Mouse (Mus musculus): Measurements from ENCODE around the gene Lmtk3.

Gene Lmtk3

DNA sequence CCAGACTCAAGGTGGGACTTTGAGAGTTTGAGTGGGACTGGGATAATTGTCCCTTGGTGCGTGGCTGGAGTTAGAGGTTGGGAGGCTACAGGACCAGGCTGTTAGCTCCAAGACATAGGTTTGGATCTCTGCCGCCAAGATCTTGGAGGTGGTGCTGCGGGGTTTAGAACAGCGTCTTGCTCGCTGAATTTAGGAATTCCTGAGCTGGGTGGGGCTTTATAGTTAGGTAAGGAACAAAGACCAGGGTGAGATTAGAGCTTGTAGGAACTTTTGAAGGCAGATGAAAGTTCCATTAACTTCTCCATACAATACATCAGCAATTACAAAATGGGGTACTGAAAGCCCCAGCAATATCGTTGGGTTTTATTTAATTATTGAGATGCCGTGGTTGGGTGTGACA, 16.5 kb downstream of the Lmtk3 start:
- in situ Hi-C loops (cut with MboI; ENCODE audit: low pct_unique_long_range_greater_than_20kb in 1 of 2, low sequenced_read_pairs in 2 of 2, unreplicated experiment in 1 of 2), result no loop called here

DNA sequence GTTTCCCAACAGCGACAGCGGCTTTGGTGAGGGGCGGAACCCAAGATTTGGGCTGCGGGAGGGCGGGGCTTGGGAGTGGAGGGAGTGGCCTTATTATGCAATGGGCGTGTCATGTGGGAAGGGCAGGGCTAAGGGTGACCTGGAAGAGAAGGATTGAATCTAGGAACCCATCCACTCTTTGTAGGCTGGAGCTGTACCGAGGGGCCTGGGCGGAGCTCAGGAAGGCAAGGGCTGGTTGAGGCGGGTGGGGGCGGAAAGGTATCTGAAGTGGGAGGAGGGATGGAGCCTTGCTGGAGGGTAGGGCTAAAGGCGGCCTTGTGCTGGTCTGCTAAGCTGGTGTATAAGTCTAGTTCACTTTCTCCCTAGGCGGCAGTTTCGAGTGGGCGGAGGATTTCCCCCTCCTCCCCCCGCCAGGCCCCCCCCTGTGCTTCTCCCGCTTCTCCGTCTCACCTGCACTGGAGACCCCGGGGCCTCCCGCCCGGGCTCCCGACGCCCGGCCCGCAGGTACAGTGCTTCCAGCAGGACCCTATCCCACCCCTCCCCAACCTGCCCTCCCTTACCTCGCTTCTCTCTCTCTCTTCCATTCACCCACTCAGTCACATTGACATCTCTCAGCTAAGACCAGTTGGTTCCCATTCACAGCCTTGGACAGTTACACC, 17.1 kb downstream of the Lmtk3 start:
- in situ Hi-C loops (cut with MboI; ENCODE audit: low pct_unique_long_range_greater_than_20kb in 1 of 2, low sequenced_read_pairs in 2 of 2, unreplicated experiment in 1 of 2), result no loop called here

DNA sequence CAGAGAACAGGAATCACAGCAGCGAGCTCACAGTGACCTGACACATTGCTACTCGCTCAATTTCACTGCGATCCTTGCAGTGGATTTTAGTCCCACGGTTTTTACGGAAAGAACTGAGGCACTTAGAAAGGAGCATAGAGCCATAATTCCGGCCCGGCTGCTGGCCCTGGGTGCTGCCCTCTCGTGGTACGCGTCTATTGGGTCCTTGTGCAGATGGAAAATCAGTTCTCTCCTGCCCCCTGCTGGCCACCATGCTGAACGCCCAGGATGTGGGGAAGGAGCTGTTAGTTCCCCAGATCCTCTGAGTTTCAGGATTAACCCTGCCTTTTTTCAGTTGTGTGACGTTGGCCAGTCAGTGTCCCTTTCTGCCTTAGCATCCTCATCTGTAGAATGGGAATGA, 17.8 kb downstream of the Lmtk3 start:
- in situ Hi-C loops (cut with MboI; ENCODE audit: low pct_unique_long_range_greater_than_20kb in 1 of 2, low sequenced_read_pairs in 2 of 2, unreplicated experiment in 1 of 2), result no loop called here

DNA sequence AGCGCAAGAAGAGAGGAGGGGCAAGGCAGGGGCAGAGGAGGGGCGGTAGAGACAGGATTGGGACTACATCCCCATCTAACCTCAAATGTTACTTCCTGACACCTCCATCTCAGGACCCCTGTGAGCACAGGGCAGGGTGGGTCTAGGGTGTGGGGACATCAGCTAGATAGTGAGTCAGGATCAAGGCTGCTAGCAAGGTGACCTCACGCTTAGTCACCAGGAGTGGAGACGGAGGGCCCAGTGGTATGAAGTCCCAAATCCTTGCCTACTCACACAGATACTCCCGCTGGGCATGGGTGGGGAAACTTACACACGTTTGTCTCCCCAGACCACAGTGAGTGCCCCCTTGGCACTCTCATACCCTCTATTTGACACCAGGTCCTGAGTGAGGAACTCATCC, 19.0 kb downstream of the Lmtk3 start:
- in situ Hi-C loops (cut with MboI; ENCODE audit: low pct_unique_long_range_greater_than_20kb in 1 of 2, low sequenced_read_pairs in 2 of 2, unreplicated experiment in 1 of 2), result no loop called here

DNA sequence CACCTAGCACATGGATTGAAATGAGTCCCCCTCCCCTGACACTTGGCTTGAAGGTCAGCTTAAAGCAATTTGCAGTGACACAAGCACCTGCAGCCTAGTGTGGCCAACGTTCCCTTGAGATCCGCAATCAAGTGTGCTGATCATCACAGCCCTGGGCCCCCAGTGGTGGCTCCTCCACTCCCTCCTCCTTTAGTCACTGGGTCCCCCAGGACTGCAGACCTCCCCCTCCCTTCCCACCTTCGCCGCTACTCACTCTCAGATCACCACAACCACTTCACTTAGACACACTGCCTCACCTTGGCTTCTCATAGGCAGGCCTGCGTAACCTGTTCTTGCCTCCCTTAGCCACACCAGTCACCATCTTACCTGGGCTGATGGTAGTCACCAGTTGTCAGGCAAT, 22.4 kb downstream of the Lmtk3 start:
- in situ Hi-C loops (cut with MboI; ENCODE audit: low pct_unique_long_range_greater_than_20kb in 1 of 2, low sequenced_read_pairs in 2 of 2, unreplicated experiment in 1 of 2), result loop anchor here (5.0 kb wide), 1 partner anchor 74 kb away; no protein-coding TSS in a partner anchor

DNA sequence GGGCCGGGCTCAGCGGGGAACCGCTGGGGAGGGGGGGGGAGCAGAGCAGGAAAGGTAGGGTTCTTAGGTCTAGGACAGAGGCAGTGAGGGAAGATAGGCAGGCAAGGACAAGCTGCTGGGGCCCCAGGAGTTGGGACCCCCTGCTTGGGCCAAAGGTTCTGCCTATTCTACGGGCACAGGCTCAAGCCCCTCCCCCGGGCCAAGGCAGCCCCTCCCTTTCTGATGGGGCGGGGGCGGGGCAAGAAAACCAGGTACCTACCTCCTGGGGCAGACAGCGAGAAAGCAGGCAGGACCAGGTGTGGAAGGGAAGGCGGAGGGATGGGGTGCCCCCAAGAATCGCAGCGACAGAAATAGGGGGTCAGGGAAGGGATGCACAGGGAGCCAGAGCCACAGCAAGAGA, 24.9 kb downstream of the Lmtk3 start:
- in situ Hi-C loops (cut with MboI; ENCODE audit: low pct_unique_long_range_greater_than_20kb in 1 of 2, low sequenced_read_pairs in 2 of 2, unreplicated experiment in 1 of 2), result loop anchor here (5.0 kb wide), 1 partner anchor 76 kb away; no protein-coding TSS in a partner anchor

DNA sequence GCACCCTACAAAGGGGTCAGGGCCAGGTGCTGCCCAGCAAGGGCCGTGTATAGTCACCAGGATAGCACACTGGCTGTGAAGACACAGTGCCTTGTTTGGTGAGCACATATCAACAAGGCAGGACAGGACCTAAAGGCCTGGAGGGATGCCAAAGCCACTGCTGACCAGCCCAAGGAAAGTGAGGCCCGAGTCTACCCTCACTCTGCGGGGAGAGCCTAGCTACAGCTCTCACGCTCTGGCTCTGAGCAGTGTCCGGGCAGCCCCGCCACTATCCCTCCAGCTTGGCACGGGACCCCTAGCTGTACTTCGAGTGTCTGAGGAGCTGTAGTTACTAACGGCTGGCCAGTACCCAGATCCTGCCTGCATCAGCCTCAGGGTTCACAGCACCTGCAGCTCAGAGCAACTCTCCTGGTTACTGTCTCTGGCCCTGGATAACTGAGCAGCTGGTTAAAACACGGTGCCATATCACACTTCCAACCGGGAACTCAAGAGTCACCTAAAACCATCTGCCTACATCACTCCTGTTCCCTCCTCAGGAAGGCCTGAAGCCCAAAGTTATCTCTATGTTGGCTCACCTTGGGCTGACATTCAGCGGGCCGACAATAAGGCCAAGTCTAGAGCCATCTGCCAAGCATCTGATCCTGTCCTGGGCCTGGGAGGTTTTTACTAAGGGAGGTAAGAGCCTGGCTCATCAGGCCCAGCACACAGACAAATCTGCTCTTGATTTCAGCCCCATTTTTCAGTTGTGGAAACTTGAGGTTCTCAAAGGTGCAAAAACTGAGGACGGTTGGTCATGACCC, 25.9 kb downstream of the Lmtk3 start:
- in situ Hi-C loops (cut with MboI; ENCODE audit: low pct_unique_long_range_greater_than_20kb in 1 of 2, low sequenced_read_pairs in 2 of 2, unreplicated experiment in 1 of 2), result loop anchor here (5.0 kb wide), 1 partner anchor 77 kb away; no protein-coding TSS in a partner anchor

DNA sequence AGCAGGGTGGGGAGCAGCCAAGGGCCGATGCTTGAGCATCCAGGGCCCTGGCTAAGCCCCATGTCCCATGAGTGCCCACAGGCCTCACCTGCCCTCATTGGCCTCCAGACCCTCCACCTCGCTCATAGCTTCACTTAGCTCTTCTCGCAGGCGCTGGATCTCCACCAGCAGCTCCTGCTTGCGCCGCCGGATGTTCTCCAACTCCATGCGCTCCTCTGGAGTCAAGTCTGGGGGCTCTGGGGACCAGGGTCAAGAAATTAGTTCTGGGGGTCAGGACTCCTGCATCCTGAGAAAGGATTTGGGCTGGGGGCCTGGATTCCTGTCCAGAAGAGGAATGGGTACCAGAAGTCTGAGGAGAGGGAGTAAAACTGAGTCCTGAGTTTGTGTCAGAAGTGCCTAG, 29.4 kb downstream of the Lmtk3 start:
- in situ Hi-C loops (cut with MboI; ENCODE audit: low pct_unique_long_range_greater_than_20kb in 1 of 2, low sequenced_read_pairs in 2 of 2, unreplicated experiment in 1 of 2), result no loop called here

DNA sequence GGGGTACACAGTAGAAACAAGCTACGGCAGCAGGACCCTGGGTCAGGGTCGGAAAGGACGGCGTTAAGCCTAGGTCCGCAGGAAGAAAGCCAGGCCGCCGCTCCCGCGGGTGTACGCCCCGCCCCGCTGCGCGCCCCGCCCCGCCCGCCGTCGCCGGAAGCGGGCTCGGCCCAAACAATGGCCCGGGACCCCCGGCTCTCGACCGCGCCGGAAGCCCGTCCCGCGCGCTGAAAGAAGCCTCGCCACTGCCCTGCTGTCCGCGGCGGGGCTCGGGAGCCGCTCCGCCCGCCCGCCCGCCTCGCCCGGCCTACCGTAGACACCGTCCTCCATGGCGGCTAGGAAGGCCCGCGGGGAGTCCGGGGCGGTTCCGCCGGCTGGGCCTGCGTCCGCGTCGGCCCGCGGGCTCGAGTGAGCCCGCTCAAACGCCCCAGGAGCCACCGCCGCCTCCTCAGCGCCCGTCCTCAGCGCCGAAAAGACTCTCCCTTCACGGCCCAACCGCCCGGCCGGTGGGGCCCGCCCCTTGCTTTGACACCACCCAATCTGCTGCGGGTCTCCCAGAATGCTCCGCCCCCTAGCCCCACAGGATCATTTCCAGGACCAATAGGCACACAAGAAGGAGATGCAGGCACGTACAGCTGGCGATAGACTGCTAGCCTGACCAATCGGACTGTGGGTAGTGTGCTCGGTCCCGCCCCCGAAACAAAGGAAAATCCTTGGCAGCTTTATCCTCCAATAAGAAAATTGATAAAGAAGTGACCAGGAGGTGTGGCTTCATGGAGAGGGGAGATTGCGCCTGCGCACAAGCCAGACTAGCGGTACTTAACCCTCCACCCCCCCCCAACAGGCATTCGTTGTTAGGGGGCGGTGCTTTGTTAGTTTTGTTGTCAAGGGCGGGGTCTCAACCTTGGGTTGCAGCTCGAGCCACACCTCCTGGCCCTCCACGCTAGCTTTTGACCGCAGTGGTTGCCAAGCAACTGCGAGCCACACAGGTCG, 30.5 kb downstream of the Lmtk3 start, which contains the start of gene Cyth2:
Cyth2 (minus strand) TSS at position 795 of the 993 bp plus-strand sequence.
- in situ Hi-C loops (cut with MboI; ENCODE audit: low pct_unique_long_range_greater_than_20kb in 1 of 2, low sequenced_read_pairs in 2 of 2, unreplicated experiment in 1 of 2), result no loop called here

DNA sequence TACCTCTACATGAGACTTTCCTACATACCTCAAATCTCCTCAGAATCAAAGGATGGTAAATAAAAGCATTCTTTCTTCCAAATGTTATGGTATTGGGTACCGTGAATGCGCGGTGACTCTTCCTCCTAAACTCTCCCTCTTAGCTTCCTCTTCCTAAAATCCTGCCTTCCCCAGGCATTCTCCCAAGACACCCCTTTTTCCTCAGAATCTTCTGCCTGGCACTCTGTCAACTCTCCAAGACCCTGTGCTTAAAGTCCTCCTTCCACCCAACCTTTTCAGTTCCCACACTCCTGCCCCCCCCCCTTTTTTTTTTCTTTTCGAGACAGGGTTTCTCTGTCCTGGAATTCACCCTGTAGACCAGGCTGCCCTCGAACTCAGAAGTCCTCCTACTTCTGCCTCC, 31.3 kb downstream of the Lmtk3 start:
- in situ Hi-C loops (cut with MboI; ENCODE audit: low pct_unique_long_range_greater_than_20kb in 1 of 2, low sequenced_read_pairs in 2 of 2, unreplicated experiment in 1 of 2), result no loop called here

DNA sequence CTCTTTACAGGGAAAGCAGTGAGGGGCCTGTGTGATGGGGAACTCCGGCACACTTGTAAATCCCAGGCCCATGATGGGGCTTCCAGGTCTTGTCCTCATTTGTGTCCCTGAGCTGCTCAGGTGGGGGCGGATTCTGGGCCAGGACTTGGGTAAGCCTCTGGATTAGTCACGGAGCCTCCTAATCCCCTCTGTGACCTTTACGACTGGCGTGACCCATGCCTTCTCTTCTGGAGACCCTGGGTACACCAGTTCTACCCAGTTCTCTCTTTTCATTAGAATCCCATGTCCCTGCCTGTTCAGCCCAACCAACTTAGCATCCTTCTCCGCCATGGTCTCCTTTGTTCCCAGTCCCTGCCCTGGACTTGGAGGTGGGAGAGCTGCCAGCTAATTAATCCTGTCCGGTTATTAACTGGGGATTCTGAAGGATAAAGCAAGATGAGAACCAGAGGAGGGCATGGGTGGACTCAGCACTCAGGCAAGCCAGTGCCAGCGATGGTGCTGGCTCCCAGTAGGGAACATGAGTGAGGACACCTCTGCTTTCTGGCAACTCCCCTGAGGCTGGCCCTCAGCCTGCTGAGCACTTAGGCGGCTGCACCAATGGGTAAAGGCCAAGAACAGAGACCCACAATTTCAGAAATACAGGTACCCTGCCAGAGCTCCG, 31.9 kb downstream of the Lmtk3 start:
- in situ Hi-C loops (cut with MboI; ENCODE audit: low pct_unique_long_range_greater_than_20kb in 1 of 2, low sequenced_read_pairs in 2 of 2, unreplicated experiment in 1 of 2), result no loop called here

DNA sequence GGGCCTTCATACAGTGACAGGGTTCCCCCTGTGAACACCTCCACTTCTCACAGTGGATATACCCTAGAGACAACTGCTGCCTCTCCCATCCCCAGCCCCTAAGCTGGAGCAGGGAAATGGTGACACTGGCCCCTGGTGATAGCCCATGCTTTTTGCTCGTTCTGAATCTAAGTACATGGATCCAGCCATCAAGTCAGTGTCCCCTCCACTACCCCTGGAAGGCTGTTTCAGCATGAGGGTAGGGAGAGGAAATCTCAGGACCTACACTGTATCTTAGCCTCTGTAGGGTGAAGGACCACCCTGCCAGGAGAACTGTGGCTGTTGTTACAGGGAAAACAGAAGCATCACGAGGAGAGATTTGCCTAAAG, 32.4 kb downstream of the Lmtk3 start:
- in situ Hi-C loops (cut with MboI; ENCODE audit: low pct_unique_long_range_greater_than_20kb in 1 of 2, low sequenced_read_pairs in 2 of 2, unreplicated experiment in 1 of 2), result no loop called here

DNA sequence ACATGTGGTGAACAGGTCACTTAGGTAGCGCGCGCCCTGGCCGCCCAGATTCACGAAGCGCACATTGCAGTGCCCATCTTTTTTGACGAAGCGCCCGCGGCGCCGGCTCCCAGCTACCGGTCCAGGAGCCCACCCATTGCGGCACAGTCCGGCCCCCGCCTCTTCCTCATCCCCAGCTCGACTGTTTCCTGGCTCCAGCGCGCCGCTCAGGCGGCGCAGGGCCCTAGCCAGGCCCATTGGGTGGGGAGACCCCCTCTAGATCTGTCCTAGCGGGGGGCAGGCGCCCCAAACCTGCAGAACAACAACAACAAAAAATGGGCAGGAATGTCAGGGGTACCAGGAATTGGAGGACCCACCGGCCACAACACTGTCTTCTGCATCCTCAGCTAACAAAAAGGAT, 36.3 kb downstream of the Lmtk3 start:
- in situ Hi-C loops (cut with MboI; ENCODE audit: low pct_unique_long_range_greater_than_20kb in 1 of 2, low sequenced_read_pairs in 2 of 2, unreplicated experiment in 1 of 2), result no loop called here

DNA sequence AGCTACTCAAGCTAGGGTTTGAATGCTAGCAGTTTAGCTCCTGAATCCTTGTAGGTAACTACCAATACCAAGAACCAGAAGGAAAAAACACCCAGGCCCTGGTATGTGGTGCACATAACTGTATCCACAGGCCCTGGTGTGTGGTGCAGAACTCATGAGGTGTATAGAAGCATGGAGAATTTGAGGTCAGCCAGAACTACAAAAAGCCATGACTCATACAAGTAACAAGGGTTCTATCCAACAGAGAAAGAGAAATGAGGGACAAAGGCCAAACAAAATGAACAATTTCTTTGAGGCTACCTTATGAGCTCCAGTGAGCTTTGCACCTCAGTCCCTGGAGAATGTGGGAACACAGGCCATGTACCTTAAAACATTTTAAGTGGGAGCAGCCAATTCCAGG, 37.4 kb downstream of the Lmtk3 start:
- in situ Hi-C loops (cut with MboI; ENCODE audit: low pct_unique_long_range_greater_than_20kb in 1 of 2, low sequenced_read_pairs in 2 of 2, unreplicated experiment in 1 of 2), result no loop called here

DNA sequence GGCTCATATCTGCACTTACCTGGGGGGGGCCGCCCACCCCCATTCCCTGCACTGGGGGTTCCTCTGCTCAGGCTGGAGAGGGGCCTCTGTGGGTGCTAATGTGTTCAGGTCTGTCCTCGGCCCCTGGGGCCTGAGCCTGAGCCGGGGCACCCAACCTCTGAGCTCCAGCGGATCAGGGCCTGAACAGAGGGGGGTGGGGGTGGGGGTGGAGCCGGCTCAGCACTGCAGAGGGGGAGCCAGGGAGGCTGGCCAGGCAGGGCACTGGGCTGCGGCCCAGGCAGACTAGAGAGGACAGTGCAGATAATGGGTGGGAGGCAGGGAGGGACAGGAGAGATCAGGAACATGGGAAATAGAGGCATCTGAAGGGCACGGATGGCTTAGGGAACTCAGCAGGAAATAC, 41.1 kb downstream of the Lmtk3 start, which contains the start of gene Kcnj14:
Kcnj14 (minus strand) TSS at position 185 of the 400 bp plus-strand sequence.
- in situ Hi-C loops (cut with MboI; ENCODE audit: low pct_unique_long_range_greater_than_20kb in 1 of 2, low sequenced_read_pairs in 2 of 2, unreplicated experiment in 1 of 2), result no loop called here

DNA sequence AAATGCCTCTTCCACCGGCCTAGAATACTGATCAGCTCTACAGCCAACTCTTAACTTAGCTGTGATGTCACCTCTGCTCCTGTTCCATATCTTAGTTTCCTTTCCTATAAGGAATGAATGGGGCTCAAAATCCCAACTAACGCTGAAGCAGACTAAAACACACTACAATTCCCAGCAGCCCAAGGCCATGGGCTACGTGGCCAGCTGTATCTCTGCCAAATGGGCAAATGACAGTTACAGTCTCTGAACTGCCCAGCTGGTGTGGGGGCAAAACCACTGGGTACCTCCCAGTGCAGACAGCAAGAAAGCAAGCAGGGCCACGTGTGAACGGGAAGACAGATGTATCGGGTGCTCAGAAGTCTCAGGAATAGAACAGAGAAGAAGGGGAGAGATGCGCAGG, 43.1 kb downstream of the Lmtk3 start:
- in situ Hi-C loops (cut with MboI; ENCODE audit: low pct_unique_long_range_greater_than_20kb in 1 of 2, low sequenced_read_pairs in 2 of 2, unreplicated experiment in 1 of 2), result no loop called here

DNA sequence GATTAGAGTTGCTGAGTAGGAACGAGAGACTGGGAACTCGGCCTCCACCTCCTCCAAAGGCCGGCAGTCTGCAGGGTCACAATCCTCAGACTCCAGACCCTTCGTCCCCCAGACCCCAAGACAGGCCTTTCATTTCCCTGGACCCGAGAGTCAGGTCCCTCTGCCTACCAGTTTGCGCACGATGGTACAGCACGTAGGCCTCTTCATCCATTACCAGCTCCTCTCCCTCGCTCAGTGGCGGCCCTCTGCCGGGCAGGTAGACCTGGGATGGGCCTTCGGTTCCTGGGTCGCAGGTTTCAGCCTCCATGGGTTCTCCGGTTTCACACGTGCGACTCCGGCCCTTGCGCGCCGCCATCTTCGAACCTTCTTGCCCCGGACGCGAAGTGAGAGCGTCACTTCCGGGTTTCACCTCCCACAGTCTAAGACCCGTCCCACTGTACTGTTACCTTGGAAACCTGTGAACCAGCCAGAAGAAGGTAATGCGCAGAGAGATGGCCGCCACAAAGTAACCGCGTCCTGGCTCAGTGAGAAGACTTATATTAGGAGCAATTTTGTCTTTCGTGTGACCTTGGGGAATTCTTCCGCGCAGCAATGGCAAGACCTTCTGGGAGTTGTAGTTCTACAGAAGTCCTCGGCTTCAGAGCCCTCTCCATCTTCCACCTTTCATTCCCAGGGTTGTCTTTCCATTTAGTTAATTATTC, 47.0 kb downstream of the Lmtk3 start, which contains the start of gene Grwd1:
Grwd1 (minus strand) TSS at position 518 of the 701 bp plus-strand sequence.
- in situ Hi-C loops (cut with MboI; ENCODE audit: low pct_unique_long_range_greater_than_20kb in 1 of 2, low sequenced_read_pairs in 2 of 2, unreplicated experiment in 1 of 2), result no loop called here

DNA sequence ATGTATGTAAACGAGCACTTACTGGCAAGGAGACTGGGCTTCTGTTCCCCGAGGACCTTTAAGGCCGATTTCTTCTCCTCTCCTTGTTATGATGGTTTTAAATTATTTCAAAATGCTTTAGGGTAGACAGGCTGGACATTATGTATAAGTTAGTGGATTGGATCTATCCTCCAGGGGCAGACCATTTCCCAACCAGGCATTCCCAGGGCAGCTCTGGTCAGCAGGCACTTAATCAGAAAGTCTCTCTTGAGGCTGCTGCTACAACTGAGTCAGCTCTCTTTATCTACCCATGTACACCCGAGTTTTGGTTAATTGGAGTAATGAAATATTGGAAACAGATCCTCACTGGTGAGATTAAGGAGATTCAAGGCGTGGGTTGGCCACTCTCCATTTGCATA, 47.6 kb downstream of the Lmtk3 start:
- in situ Hi-C loops (cut with MboI; ENCODE audit: low pct_unique_long_range_greater_than_20kb in 1 of 2, low sequenced_read_pairs in 2 of 2, unreplicated experiment in 1 of 2), result no loop called here
